Mouse (Mus musculus): Measurements from ENCODE around the gene Jade2.

The Jade2 gene

DNA sequence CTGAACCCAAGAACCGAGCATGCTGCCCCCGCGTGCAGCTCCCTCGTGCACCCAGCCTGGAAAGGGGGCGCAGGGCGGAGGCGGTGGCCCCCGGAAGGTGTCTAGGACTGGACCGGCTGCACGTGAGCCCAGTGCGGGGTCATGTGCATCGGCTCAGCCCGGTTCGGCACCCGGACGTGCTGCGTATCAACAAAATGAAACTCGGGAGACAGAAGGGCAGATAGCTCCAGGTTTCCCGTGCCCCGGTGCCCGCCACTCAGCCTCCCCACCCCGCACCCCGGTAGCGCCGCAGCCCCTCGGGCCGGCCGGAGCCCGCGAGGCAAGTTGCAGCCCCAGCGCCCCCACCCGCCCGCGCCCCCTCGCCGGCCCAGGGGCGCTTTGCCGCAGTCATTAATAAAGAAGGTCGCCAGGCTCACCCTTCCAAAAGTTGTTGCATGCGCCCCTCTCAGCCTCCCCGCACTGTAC, 805 bp downstream of the Jade2 start:
- peak; percentile 54 to 74 for DNase-seq

DNA sequence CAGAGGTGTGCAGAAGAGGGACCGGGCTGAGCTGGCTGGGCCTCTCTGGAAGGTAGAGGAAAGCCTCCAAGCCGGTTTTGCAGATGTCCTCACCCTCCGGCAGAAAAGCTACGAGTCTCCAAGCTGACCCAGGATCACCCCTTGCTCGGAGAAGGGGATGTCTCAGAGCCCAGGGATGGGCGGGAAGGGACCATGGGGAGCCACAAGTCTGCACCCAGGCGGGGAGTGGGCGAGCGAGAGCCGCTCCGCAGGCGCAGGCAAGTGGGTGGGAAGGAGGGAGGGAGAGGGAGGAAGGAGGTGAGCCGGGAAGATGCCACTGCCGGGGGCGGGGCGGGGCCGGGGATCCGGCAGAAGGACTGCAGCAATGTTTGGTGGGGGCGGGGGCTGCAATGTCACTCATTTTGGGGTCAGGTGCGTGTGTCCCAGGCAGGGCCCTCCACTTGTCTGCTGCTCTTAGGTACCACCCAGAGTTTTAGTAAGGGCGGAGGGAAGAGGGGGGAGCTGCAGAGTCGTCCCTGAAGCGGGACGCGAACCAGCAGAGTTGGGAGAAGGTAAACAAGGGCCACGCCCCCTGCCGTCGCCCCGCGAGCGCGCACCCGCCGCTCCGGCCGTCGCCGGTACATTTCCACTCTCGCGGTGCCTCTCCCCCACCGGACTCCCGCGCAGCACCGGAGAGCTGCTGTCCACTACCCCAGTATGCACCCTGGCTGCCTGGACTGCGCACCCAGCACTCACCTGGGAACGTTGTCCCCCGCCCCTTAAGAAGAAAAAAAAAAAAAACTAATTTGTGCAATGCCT, 1.4 kb downstream of the Jade2 start:
- peak; percentile 73 to 84 for DNase-seq

DNA sequence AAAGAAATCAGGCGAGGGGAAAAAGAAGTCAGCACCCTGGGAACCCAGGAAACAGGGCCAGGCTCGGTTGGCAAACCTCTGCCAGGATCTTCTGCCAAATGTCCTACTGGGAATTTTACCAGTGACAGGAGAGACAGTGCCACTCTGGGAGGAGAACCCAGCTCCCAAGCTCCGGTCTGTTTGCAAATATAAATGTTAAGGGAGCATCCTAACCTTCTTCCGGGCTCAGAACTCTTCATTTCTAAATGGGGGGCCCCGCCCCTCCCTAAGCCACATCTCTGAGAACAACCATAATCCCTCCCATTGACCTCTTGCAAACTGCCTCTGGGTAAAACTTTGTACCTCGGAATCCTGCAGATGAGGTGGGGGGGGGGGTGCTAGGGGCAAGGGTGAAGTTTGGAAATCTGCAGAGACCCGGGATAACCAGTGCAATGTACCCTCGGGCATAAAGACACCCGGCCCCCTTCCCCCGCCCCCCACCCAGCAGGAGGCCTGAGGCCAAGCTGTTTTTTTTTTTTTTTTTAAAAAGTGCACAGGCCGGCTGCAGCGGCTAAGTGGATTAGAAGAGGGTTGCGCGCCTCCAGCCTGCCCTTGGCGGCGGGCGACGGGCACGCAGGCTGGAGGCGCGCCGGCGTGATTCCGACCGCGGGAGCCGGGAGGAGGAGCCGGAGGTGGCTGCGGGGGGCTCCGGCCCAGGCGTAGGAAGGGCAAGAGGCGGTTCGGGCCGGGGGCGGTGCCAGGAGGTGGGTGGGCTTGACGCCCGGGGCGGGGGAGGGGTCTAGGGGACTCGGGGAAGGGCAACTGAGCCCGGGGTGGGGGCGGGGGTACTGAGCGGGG, 2.3 kb downstream of the Jade2 start:
- peak; percentile 78 to 79 for DNase-seq

DNA sequence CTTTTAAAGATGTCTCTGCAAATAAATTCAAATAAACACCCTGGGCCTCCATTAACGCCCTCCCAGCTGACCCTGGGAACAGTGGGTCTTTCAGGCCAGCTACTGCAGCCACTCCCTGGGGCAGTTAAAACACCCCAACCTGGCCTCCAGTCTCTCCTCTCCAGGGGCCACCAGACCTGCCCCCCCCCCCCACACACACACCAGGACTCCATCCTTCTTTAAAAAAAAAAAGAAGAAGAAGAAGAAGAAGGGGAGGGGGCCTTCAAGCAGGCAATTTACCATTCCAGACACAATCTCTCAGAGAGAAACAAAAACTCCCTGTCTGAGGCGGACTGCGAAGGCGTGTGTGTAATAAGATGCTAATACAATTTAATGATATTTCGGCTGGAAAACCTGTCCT, 4.9 kb downstream of the Jade2 start:
- no peak for DNase-seq

DNA sequence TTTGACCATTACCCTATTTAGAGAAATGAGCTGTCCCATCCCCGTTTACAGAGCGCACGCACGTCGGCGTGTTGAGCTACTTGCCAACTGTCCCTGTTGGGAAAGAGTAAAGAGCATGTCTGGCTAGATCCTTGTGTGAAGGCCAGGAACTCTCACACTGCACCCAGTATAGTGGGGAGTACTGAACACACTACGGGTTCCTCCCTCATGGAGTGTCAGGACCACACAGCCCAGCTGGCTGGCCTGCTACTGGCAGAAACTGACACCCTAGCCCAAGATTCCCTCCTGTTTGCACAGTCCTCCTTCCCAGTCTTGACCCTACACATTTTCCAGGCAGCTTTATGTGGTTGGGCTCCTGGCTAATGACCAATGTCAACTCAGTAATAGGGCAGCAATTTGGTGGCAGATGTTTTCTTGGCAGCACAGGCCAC, 5.3 kb downstream of the Jade2 start:
- no peak for DNase-seq

DNA sequence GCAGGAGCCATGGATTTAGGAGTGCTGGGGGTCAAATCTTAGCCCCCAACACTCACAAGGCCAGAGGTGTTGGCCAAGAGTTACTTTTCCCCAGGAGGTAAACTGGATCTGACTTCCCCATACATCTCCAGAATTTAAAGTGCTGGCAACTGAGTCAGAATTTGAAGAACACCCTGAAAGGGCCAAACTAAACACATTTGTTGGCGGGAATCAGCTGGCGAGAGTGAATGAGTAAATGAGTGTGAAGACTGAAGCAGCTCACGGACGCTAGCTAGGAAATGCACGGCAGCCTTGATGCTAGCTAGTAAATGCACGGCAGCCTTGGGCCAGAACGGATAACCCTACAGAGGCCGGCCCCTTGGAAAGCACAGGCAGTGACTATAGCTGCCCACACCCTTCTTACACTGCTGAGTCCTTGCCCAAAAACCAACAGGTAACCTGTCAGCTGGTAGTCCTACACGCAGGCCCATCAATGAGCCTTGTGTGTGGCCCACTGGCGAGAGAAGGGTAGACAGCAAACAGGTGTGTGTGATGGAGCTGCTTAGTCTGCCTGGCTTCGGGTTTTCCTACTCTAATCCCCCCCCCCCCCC, 6.6 kb downstream of the Jade2 start:
- DNase-seq, result no peak

DNA sequence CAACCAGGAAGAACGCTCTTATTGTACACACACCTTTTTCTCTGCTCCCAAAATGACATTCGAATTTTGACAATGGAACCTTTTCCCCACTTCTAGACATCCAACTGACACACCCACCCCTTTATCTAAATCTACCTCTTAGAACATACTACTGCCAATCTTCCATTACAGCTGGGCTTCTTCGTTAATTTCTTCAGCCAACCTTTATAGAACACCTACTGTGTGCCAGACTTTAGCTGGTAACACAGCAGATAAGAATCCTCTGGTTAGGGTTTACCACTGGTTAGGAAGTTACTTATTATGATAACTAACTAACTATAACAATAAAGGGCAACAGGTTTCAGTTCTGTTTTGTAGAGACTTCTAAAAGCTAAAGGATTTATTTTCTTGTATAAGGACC, 9.1 kb downstream of the Jade2 start:
- DNase-seq, result no peak

DNA sequence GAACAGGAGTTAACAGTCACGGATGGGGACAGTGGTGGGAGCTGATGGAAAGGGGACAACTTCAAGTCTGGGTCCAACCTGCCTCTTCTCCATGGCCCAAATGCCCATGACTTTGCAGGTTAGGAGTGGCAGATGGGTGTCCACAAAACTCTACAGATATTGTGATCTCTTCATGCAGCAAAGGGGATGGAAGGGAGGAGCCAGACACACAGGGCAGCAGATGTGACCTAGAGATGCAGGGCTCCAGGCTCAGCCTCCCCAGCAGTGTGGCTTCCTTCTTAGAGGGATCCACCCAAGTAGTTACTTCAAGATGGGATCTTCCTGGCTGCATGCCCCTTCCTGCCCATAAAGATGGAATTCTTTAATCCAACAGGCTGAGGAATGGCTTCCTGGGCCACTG, 9.6 kb downstream of the Jade2 start:
- no peak for DNase-seq

DNA sequence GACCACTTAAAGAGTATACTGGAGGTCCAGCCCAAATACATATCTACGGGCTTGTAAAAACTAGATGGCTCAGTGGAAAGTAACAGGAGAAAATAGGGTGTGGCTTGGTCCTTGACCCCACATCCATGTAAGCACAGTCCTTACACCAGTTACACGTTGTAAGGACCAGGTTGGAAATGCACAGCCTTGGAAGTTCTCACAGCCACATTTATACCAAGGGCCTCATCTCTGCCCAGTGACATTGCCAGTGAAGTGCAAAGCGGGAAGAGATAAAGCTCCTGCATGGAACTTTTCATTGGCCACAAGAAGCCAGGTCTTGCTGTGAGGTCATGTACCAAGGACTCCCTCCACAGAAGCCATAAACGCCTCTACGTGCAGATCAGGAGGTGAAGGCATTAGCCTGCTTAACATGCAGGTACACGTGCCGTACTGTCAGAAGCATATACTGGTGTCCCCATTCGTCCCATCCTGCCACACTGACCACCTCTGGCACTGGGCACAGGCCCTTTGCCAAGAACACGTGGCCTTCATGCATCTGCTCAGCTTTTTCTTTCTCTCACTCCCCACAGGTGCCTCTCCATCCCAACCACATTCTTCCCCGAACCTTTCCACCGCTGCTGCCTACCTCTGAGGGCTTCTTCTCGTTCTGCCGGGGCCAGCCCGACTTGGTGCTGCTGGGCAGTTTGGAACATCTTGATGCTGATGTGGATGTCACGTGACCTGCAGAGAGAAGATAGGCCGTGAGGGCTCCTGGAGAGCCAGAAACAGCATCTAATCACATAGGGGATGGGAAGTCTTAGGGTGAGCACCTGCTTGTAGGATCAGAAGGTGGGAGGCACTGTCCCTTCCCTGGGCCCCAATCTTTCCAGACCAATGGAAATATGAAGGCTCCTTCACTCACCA, 11.2 kb downstream of the Jade2 start:
- DNase-seq, result no peak

DNA sequence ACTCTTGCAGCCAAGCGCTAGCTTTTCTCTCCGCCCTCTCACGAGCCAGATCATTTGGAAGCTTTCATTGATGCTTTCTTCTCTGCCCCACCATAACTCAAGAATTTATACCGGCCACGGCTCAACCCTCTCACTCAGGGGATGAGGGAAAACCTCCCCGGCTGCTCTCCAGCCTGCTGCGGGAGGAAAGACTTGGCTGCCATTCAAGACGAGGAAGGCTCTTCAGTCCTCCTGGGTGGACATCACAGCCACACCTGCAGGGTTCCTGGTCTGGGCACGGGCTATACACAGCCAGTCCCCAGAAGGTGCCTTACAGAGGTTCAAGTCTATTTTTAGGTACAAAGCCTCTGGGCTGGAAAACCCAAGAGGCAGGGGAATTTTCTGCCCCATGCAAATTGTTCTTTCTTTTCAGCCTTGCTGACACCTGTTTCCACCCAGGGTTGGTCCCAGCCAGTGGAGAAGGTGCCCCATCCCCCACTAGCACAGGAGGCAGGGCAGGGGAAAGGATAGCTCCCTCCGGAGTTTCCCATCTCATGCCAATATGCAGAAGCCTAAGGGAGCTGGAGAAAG, 12.8 kb downstream of the Jade2 start:
- no peak for DNase-seq

DNA sequence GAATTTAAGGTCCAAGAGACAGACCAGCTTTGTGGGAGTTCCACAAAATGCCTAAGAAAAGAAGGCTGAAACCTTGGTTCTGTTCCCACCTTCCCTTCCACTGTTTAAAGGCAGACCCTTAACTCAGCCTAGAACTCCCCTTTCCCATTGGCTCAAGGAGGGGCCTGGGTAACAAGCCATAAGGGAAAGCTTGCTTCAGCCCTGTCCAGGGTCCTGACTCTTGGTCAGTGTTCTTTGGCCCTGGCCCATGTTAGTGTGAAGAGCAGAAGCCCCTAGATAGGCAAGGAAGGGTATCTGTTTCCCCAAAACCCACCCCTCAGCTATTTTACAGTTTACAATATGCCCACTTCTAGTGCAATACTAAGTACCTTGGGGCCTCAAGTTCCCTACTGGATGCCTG, 13.6 kb downstream of the Jade2 start:
- no peak for DNase-seq

DNA sequence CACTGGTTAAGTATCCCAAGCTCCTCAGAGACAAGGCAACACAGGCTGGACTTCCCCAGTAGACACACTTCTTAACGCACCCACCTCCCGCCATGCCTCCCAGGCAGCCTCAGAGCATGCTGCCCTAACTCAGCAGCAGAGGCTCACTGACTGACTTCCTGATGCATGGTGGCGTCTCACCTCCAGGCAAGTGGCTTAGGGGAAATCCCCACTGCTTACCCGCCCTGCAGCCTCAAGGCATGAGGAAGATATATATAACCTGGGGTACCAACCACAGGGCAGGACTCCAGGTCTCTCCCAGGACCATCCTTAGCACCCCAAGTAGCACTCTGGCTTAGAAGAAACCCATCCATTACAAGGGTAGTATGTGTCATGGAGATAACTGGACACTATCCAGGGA, 14.3 kb downstream of the Jade2 start:
- no peak for DNase-seq

DNA sequence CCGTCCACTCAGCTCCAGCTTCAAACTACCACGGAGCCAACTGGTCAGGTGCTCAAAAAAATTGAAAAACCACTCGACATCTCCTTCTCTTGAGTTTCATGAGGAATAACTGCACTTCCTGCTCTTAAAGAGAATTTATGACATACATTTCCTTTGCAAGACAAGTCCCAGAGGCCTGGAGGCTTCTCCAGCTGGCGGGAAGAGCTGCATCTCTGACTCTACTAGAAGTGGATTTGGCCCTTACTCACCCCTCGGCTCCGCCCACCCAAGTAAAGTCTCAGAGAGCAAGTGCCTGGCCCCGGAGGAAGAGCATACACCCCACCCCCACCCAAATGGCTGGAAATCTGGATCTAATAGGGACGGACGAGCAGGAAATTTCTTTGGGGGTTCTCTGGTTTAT, 16.3 kb downstream of the Jade2 start:
- no peak for DNase-seq

DNA sequence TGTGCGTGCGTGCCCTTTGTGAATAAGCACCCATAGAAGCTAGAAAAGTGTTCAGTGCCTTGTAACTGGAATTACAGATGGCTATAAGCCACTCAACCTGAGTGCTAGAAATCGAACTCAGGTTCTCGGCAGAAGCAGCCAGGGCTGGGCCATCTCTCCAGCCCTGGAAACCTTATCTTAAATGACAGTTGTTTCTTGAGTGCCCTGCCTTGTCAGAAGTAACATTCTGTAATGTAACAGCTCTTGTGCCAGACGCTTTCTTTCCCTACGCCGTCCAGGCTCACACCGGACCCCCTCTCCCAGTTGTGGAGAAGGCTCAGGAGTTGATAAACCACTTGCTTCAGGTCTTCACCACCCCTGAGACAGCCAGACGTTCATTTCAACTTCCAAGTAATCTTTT, 16.8 kb downstream of the Jade2 start:
- DNase-seq, result no peak

DNA sequence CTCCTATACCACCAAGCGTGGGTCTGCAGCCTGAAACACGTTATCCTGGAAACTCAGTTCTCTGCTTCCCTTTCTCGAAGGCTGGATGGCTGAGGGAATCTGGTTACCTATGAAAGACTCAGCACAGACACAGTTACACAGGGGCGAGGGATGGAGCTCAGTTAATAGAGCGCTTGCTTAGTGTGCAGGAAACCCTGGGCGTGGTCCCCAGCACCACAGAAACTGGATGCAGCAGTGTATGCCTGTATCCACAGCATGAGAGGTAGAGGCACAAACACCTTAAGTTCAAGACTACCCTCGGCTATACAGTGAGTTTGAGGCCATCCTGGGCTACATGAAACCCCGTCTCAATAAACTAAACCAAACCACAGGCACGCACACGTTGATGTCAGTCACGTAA, 17.5 kb downstream of the Jade2 start:
- no peak for DNase-seq

DNA sequence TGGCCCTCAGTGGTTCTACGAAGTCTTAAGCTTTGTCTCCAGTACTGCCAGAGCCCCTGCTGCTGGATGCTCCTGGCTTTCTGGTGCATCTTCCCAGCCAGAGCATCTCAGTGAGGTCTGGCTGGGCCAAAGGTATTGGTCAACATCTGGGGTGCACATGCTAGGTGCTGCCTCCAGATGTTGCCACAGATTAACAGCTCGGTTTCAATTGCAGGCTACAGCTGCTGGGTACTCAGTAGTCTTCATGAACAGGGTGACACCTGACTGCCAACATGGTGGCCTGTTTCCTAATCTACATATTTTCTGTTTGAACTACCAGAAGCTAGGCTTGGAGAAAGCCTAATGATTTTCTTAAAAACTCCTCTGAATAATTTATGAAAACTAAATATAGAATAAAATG, 18.3 kb downstream of the Jade2 start:
- DNase-seq, result no peak

DNA sequence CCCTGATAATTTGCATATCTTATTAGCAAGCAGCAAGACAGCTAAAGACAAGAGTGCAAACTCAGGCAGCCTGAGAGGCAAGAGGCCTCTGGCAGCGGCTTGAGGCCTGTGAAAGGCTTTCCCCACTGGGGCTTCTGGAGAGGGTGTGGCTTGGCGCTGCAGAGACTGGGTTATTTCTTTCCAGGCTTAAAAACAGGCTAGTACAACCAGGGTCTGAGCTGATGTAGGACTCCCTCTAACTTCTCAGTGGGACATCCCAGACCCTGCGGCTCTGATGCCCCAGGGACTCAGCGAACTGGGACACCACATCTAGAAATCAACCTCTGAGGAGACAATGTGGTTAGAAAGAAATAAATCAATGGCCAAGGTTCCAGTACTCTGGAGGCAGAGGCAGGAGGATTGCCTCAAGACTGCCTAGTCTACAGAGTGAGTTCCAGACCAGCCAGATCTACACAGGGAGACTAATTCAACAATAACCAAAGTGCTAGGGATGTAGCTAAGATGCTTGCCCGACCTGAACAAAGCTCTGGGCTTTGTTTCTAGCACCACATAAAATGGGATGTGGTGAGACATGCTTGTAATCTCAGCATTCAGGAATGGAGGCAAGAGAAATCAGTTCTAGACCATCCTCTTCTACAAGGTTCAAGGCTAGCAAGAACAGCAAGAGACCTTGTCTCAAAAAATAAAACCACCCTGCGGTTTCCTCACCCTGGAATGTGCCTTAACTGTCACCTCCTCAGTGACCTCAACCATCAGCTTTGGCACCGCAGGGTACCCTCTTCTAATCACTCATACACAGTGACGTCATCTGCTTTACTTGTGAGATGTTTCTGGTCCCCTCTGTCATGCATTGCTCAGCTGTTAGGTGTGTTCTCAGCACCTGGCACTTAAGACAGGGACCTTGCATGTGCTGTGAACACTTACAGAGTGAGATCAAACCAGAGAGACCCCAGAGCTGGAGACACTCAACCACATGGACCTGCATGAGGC, 20.0 kb downstream of the Jade2 start:
- no peak for DNase-seq

DNA sequence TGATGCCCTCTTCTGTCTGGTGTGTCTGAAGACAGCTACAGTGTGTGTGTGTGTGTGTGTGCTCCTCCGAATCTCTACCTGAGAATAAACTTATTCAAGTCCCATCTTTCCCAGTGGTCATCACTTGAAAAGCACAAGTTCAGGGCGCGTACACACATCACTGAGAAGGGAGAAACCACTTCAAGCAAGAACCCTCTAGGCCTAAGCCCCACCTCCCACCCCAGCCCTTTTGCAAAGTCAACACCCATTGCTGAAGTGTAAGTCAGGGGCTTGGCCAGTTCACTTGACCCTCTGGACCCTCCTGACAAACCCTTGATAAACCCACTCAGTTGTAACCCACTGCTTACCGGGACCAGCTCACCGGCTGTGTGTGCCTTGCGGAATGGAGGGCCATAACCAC, 20.9 kb downstream of the Jade2 start:
- DNase-seq, result no peak

DNA sequence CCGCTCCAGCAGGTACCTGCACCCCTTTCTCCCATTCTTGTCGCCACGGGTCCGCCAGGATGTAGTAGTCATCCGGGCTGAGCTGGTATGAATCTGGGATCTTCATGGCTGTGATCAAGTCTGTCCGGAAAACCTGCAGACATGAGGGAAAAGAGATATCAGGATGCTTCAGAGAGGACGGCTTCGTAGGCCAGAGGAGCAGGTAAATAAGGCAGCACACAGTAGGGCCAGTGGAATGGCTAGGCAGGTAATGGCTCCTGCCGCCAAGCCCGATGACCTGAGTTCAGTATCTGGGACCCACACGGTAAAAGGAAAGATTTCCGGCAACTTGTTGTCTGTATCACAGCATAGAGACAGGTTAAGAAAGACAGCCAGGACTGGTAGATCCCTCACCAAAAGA, 21.9 kb downstream of the Jade2 start:
- no peak for DNase-seq

DNA sequence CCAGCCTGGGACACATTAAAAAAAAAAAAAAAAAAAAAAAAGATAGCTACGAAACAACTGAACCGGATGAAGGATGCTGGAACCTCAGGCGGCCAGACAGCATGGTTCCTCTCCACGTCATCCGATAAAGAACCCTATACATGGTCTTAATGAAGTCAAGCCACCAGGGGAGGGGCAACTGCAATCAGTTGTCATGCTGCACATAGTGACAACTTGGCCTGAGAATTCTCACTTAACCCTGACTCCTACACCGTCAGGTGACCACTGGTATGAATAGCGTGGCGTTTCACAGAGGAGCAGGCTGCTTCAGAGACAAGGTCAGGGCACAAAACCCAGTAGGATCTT, 23.4 kb downstream of the Jade2 start:
- no peak for DNase-seq

DNA sequence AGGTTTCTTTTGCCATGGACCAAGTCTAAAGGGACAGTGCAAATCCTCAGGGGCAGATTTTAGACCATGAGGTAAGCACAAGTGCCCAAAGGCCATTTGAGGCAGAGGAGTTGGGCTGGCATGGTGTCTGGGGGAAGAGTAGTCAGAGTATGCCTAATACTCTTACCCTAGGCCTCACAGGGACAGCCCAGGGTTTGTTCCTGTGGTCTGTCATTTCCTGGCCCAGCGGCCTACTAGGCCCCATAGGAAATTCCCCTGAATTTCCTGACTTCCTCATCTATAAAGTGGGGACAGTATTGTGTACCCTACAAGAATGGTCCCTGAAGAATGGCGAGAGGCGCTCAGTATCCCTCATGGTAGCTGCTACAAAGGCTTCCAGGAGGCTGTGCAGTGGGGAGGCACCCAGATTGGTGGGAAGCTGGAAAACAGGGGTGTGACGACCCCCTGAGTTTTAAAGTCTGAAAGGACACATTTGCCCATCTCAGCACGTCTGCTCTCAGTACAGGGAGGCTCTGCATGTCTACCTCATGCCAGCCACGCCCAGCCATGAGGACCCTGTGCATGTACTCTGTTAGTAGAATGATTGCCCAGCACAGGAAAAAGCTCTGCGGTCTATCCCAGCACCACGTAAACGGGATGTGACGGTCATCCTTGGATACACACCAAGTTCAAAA, 23.9 kb downstream of the Jade2 start:
- DNase-seq, result no peak
